ENCODE assay signal across 8 mouse cellular contexts in the genomic region with DNA sequence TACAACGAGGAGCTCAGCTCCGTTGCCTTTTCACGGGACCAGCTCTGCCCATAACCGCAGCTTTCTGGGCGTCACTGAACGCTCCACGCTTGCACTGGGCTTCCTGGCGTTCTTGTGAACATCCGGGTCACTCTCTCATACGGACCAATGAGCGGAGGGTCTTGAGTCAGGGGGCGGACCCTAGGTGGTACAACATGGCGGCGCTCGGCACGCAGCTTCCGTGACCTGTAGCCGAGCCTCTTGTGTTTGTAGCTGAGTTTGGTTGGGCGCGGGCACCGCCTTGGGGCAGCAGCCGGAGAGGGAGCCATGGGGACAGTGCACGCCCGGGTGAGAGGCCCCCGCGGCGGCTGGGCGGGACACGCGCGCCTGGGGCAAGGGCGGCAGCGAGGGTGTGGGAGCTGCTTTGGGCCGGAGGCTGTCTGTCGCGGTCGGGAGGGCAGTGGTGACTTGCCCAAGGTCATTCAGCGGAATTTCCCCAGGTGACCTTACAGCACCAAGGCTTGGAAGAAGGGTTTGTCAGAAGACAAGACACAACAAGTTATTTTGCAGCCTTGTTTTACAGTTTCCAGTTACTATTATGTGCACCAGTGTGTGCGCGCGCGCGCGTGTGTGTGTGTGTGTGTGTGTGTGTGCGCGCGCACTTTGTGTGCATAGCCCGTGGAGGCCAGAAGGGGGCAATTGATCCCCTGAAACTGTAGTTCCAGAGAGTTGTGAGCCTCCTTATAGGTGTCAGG. TPM values are rescaled to one million over a fixed set of nuclear protein-coding genes. Genes with fewer than 3 reads are reported as not detected.
DNase-seq lines count a peak whose midpoint lies in the region; ATAC-seq and TF ChIP-seq lines count a peak whose summit lies in the region.

A gene (plus strand): TSS at position 184 of the 734 bp plus-strand sequence.

- peak; percentile 94 for ATAC-seq in embryonic facial prominence, embryonic 13.5 days (ENCODE audit: insufficient number of reproducible peaks, insufficient read depth, low FRiP score, low TSS enrichment, low read depth)
- ATAC-seq in limb, embryonic 12.5 days (ENCODE audit: insufficient number of reproducible peaks, insufficient read depth, low FRiP score, low TSS enrichment, low read depth) = peak; percentile 95
- ATAC-seq in midbrain, embryonic 15.5 days (replicated peaks) = peak; percentile 99

- 0 out of 2 replicates have a peak, but pooled peaks have one; percentile 14 for TF ChIP-seq CTCF in kidney, adult 2 months (conservative IDR thresholded peaks at IDR 0.05; ENCODE audit: insufficient read depth, insufficient read length, low read depth, low read length)
- TF ChIP-seq CTCF in spleen, adult 2 months (IDR thresholded peaks at IDR 0.05; ENCODE audit: extremely low read depth, insufficient read depth, insufficient read length, insufficient replicate concordance) = no peak

- peak within 1 kb of the TSS; percentile 88 for H3K9ac ChIP-seq in embryonic facial prominence, embryonic 13.5 days
- peak within 1 kb of the TSS; percentile 88 for H3K9ac ChIP-seq in limb, embryonic 12.5 days (replicated peaks)
- peak within 1 kb of the TSS; percentile 68 for H3K9ac ChIP-seq in midbrain, embryonic 15.5 days

- H3K27me3 ChIP-seq in embryonic facial prominence, embryonic 13.5 days = no peaks in the 10 kb centered on the region
- H3K27me3 ChIP-seq in kidney, adult 2 months (replicated peaks; ENCODE audit: control insufficient read depth, insufficient read depth, low read length) = no peaks in the 10 kb centered on the region
- H3K27me3 ChIP-seq in limb, embryonic 12.5 days = no peaks in the 10 kb centered on the region
- no peaks in the 10 kb centered on the region for H3K27me3 ChIP-seq in midbrain, embryonic 15.5 days (replicated peaks)
- no peaks in the 10 kb centered on the region for H3K27me3 ChIP-seq in spleen, adult 2 months (ENCODE audit: control insufficient read depth, insufficient read depth, low read length)

- WGBS in embryonic facial prominence, embryonic 13.5 days = 4% methylated on average over 48 of the region's 48 CpGs
- 4% methylated on average over 48 of the region's 48 CpGs for WGBS in kidney, adult 2 months
- 7% methylated on average over 48 of the region's 48 CpGs for WGBS in limb, embryonic 12.5 days
- 3% methylated on average over 48 of the region's 48 CpGs for WGBS in midbrain, embryonic 15.5 days
- WGBS in spleen, adult 2 months = 3% methylated on average over 48 of the region's 48 CpGs

- DNase-seq in 3134 (ENCODE audit: extremely low read depth, insufficient read length, low spot score) = peak; percentile 90
- peak; percentile 91 to 92 for DNase-seq in adrenal gland, postnatal 36 days
- peak; percentile 93 to 95 for DNase-seq in heart, adult 18-20 months
- peak; percentile 97 for DNase-seq in kidney, adult 2 months
- DNase-seq in spleen, adult 2 months (ENCODE audit: low read depth in 1 of 2, low spot score in 2 of 2) = peak; percentile 86 to 90

- H3K9me3 ChIP-seq in embryonic facial prominence, embryonic 13.5 days = no peaks in the 10 kb centered on the region
- no peaks in the 10 kb centered on the region for H3K9me3 ChIP-seq in limb, embryonic 12.5 days
- H3K9me3 ChIP-seq in midbrain, embryonic 15.5 days = no peaks in the 10 kb centered on the region

- peak; percentile 76 for TF ChIP-seq POLR2A in kidney, adult 2 months (IDR thresholded peaks at IDR 0.05; ENCODE audit: low read depth, low read length)
- TF ChIP-seq POLR2A in spleen, adult 2 months (IDR thresholded peaks at IDR 0.05; ENCODE audit: low read depth, low read length) = peak; percentile 62

- H3K4me2 ChIP-seq in embryonic facial prominence, embryonic 13.5 days = peak within 1 kb of the TSS; percentile 78
- peak within 1 kb of the TSS; percentile 77 for H3K4me2 ChIP-seq in limb, embryonic 12.5 days
- H3K4me2 ChIP-seq in midbrain, embryonic 15.5 days = peak within 1 kb of the TSS; percentile 58

- peak within 1 kb of the TSS; percentile 93 for H3K4me3 ChIP-seq in embryonic facial prominence, embryonic 13.5 days
- peak within 1 kb of the TSS; percentile 68 for H3K4me3 ChIP-seq in kidney, adult 2 months (ENCODE audit: insufficient read depth, low read depth, low read length)
- H3K4me3 ChIP-seq in limb, embryonic 12.5 days (replicated peaks) = peak within 1 kb of the TSS; percentile 94
- peak within 1 kb of the TSS; percentile 67 for H3K4me3 ChIP-seq in midbrain, embryonic 15.5 days
- peak within 1 kb of the TSS; percentile 88 for H3K4me3 ChIP-seq in spleen, adult 2 months (ENCODE audit: extremely low read depth, insufficient read depth, insufficient read length)

- H3K27ac ChIP-seq in embryonic facial prominence, embryonic 13.5 days = peak within 1 kb of the TSS; percentile 89
- peak within 1 kb of the TSS; percentile 82 for H3K27ac ChIP-seq in kidney, adult 2 months (ENCODE audit: insufficient read depth, low read depth, low read length)
- H3K27ac ChIP-seq in limb, embryonic 12.5 days = peak within 1 kb of the TSS; percentile 88
- H3K27ac ChIP-seq in midbrain, embryonic 15.5 days = peak within 1 kb of the TSS; percentile 89
- peak within 1 kb of the TSS; percentile 84 for H3K27ac ChIP-seq in spleen, adult 2 months (ENCODE audit: insufficient read depth, low read length)

- peaks cover 27% of the 10 kb centered on the region for H3K36me3 ChIP-seq in embryonic facial prominence, embryonic 13.5 days
- H3K36me3 ChIP-seq in kidney, adult 2 months (ENCODE audit: control insufficient read depth, insufficient read depth, low read length) = no peaks in the 10 kb centered on the region; the same call in 1 of the 2 replicates
- H3K36me3 ChIP-seq in limb, embryonic 12.5 days = peaks cover 19% of the 10 kb centered on the region
- H3K36me3 ChIP-seq in midbrain, embryonic 15.5 days (replicated peaks) = 0 out of 2 replicates have a peak, but pooled peaks cover 2% of the 10 kb centered on the region
- H3K36me3 ChIP-seq in spleen, adult 2 months (ENCODE audit: control insufficient read depth, insufficient read depth, low read length) = peaks cover 8% of the 10 kb centered on the region

- H3K4me1 ChIP-seq in embryonic facial prominence, embryonic 13.5 days = peaks cover 20% of the 10 kb centered on the region
- H3K4me1 ChIP-seq in kidney, adult 2 months (ENCODE audit: control insufficient read depth, insufficient read depth, low read length) = peaks cover 14% of the 10 kb centered on the region
- peaks cover 11% of the 10 kb centered on the region for H3K4me1 ChIP-seq in limb, embryonic 12.5 days (replicated peaks)
- H3K4me1 ChIP-seq in midbrain, embryonic 15.5 days = peaks cover 17% of the 10 kb centered on the region
- peaks cover 6% of the 10 kb centered on the region; the same call in 1 of the 2 replicates for H3K4me1 ChIP-seq in spleen, adult 2 months (ENCODE audit: control insufficient read depth, insufficient read depth, insufficient read length)

RNA-seq across cellular contexts. Expression of the gene that starts here (rescaled TPM):
- total RNA-seq in adrenal gland, postnatal 36 days (2021) = 100 to 1,000 TPM; 150 to 151 TPM
- 110 TPM in 2 replicates for polyA plus RNA-seq in embryonic facial prominence, embryonic 13.5 days (2015; fragmentation: Nextera tagmentation; extraction: Ambion mirVana)
- 100 to 1,000 TPM; 299 to 313 TPM for total RNA-seq in heart, adult 18-20 months (2021)
- polyA plus RNA-seq in kidney, adult 2 months (2012; rRNA removed) = 18.6 and 22.9 TPM in 2 replicates
- polyA plus RNA-seq in limb, embryonic 12.5 days (2016; fragmentation: Nextera tagmentation; extraction: Ambion mirVana) = 106 and 111 TPM in 2 replicates
- polyA plus RNA-seq in midbrain, embryonic 15.5 days (2015; fragmentation: Nextera tagmentation; extraction: Ambion mirVana) = 83.3 and 86.6 TPM in 2 replicates
- polyA plus RNA-seq in spleen, adult 2 months (2012; rRNA removed) = 8.5 and 9.0 TPM in 2 replicates

Comparison
In these comparisons a context has a peak if more than half of its experiments do, and no peak if none do; other contexts are left out.
1. Peak in every context shown above with its lines: DNase-seq, ATAC-seq, H3K4me3 ChIP-seq and H3K27ac ChIP-seq.